Mouse (Mus musculus): Measurements from ENCODE around the gene Wfikkn1. TPM values are rescaled to one million over a fixed set of nuclear protein-coding genes. Genes with fewer than 3 reads are reported as not detected.

Gene Wfikkn1
- 1 to 10 TPM; 1.7 to 2.2 TPM for total RNA-seq (2021)
- long read RNA-seq, partial matches to known transcripts: 0 of 2 reads
- long read RNA-seq, other reads (novel, unspliced or antisense): 2 of 2 reads

GRCm38 (mm10) chr17:25880196-25880910, at the start of gene Wfikkn1:
Gene Wfikkn1 (minus strand): TSS chr17:25880858.
- DNase-seq (ENCODE audit: low spot score in 2 of 2): no peak

GRCm38 (mm10) chr17:25925348-25925747, 44.7 kb upstream of the Wfikkn1 start:
- DNase-seq (ENCODE audit: low spot score in 2 of 2): peak; percentile 51 to 74

GRCm38 (mm10) chr17:25922120-25922519, 41.5 kb upstream of the Wfikkn1 start:
- DNase-seq (ENCODE audit: low spot score in 2 of 2): no peak

GRCm38 (mm10) chr17:25919786-25920642, 39.4 kb upstream of the Wfikkn1 start:
- DNase-seq (ENCODE audit: low spot score in 2 of 2): peak; percentile 100

GRCm38 (mm10) chr17:25919144-25919785, 38.6 kb upstream of the Wfikkn1 start, which contains the start of gene Rab40c:
Gene Rab40c (minus strand): TSS chr17:25919727.
- peak in 1 of 2 experiments; percentile 62 for DNase-seq (ENCODE audit: low spot score in 2 of 2)

GRCm38 (mm10) chr17:25918037-25918750, 37.5 kb upstream of the Wfikkn1 start:
- DNase-seq (ENCODE audit: low spot score in 2 of 2): no peak

- no peak for DNase-seq (ENCODE audit: low spot score in 2 of 2)
These were observed 36.4 kb upstream of the Wfikkn1 start for GRCm38 (mm10) chr17:25916931-25917647.

- DNase-seq (ENCODE audit: low spot score in 2 of 2): no peak
These were observed 33.6 kb upstream of the Wfikkn1 start for GRCm38 (mm10) chr17:25914295-25914694.

- DNase-seq (ENCODE audit: low spot score in 2 of 2): no peak
These were observed 33.2 kb upstream of the Wfikkn1 start for GRCm38 (mm10) chr17:25913877-25914275.

- DNase-seq (ENCODE audit: low spot score in 2 of 2): peak; percentile 46 to 80
These were observed 32.7 kb upstream of the Wfikkn1 start for GRCm38 (mm10) chr17:25913186-25913876.

GRCm38 (mm10) chr17:25911816-25912215, 31.2 kb upstream of the Wfikkn1 start:
- no peak for DNase-seq (ENCODE audit: low spot score in 2 of 2)

- no peak for DNase-seq (ENCODE audit: low spot score in 2 of 2)
These were observed 27.0 kb upstream of the Wfikkn1 start for GRCm38 (mm10) chr17:25907640-25908039.

GRCm38 (mm10) chr17:25903061-25903460, 22.4 kb upstream of the Wfikkn1 start:
- DNase-seq (ENCODE audit: low spot score in 2 of 2): no peak

GRCm38 (mm10) chr17:25900193-25900592, 19.5 kb upstream of the Wfikkn1 start:
- no peak for DNase-seq (ENCODE audit: low spot score in 2 of 2)

- DNase-seq (ENCODE audit: low spot score in 2 of 2): no peak
These were observed 15.2 kb upstream of the Wfikkn1 start for GRCm38 (mm10) chr17:25895891-25896290.

- no peak for DNase-seq (ENCODE audit: low spot score in 2 of 2)
These were observed 14.8 kb upstream of the Wfikkn1 start for GRCm38 (mm10) chr17:25895415-25895814.

- peak in 1 of 2 experiments; percentile 82 for DNase-seq (ENCODE audit: low spot score in 2 of 2)
These were observed 13.4 kb upstream of the Wfikkn1 start for GRCm38 (mm10) chr17:25893975-25894617.

GRCm38 (mm10) chr17:25888837-25889236, 8.2 kb upstream of the Wfikkn1 start:
- no peak for DNase-seq (ENCODE audit: low spot score in 2 of 2)

GRCm38 (mm10) chr17:25887467-25887866, 6.8 kb upstream of the Wfikkn1 start:
- DNase-seq (ENCODE audit: low spot score in 2 of 2): no peak
